Mouse (Mus musculus) megakaryocyte-erythroid progenitor cell, adult 5-6 weeks (primary cell): ENCODE data around the gene Brd3. TPM values are rescaled to one million over a fixed set of nuclear protein-coding genes. Genes with fewer than 3 reads are reported as not detected.
"Not testable (repeated sequence)": the region's sequence is repeated elsewhere in the genome, so short reads cannot be mapped to it uniquely, and the experiment has no call there.

Source experiments
- ATAC-seq: replicated peaks from 2 replicates; pipeline ENCODE4 v1.8.0; 2016; ENCODE audit warnings: mild to moderate bottlenecking, inconsistent platforms; ENCODE audit not compliant: severe bottlenecking, poor library complexity, low FRiP score, low TSS enrichment
- total RNA-seq, 2 experiments: library from RNA; stranded (forward) in 1 of 2; stranded (reverse) in 1 of 2; fragments of 200-1000, 215-1000 nt in 1 of 2; fragments of >200 nt in 1 of 2; fragmentation: Nextera tagmentation in 1 of 2; gene quantifications; 2 replicates each; pipeline ENCODE4 v1.2.3; 2014 to 2017

Brd3 gene
- total RNA-seq (2014; fragmentation: Nextera tagmentation) (57.9 and 68.7 TPM in 2 replicates), total RNA-seq (2017) (23.5 and 40.9 TPM in 2 replicates)

DNA sequence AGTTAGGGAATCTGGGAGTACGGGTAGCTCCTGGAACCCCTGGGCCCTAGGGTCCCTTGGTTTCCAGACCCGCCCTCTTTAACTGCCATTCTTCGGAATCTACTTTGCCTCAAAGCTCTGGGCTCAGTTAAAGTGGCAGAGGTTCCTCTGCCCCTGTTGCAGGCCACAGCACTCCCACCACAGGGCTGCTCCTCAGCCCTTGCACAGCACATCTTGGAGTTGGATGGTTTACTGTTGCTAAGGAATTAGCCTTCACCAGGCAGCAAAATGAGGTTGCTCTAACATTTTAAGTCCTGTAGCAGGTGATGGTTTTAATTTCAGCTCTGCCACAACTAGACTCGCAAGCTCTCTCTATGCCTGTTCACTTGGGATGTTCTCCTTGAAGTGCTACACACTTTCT is at the start of gene Brd3:
Gene Brd3 (minus strand): TSS at position 101 of the 400 bp plus-strand sequence.
- no peak for ATAC-seq

DNA sequence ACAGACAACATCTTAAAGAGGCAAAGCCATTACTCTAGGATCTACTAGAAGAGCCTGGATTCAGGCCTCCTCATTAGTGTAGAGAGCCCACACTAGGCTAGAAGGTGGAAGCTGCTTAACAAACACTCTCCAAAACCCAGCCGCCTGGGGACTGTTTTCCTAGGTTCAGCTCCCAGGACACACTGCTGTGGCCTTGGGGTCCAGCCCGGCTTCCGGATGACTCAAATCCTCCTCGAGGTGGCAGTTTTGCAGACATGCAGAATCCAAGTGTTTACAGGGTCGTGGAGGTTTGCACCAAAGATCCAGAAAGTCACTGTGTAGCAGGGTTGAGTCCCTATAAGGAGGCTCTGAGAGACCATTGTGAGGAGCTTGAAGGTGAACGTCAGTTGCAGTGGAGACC is 49.5 kb upstream of the Brd3 start:
- ATAC-seq, result no peak

DNA sequence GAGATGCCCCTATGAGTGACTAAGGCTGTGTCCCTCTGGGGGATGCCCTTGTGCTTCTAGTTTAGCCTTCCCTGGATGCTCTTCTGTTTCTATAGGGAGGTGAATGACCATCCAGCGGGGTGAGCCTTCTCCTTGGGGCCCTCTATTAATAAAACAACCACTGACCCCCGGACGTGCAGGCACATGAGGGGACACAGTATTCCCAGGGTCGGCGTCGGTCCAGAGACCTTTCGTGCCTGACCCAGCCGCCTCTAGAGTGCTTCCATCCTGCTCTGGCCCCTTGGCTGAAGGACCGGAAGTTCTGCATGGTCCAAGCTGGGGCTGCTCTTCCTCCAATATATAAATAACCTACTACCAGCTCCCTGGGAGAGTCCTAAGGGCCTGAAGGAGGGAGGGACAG is 46.8 kb upstream of the Brd3 start:
- no peak for ATAC-seq

DNA sequence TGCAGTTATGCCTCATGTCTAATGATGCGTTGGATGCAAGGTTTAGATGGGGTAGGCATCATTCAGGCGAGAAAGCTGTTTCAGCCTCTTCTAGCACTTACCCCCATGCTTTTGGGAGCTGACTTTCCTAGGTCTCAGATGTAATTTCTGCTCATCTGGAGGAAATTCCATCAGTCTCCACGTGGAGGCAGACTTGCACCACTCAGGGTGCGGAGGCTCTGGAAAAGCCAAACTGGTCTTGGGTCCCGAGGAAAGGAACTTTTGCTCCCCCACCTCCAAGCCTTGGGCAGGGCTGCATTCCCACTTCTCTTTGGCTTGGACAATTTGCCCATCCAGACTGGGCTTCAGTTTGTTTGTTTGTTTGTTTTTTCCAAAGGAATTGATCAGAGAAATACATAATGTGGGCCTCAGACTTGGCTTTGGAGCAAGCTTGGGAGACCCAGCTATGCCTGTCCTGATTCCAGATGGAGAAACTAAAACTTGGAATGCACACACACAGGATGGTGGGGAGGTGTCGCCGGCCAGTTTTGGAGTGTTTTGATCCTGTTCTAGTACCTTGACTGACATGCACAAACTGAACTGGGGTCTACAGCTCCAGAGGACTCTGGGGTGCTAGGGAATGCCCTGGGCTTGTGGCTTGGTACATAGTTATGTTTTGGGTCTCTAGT is 45.3 kb upstream of the Brd3 start:
- ATAC-seq, result peak; percentile 68; the same call in 1 of the 2 replicates

DNA sequence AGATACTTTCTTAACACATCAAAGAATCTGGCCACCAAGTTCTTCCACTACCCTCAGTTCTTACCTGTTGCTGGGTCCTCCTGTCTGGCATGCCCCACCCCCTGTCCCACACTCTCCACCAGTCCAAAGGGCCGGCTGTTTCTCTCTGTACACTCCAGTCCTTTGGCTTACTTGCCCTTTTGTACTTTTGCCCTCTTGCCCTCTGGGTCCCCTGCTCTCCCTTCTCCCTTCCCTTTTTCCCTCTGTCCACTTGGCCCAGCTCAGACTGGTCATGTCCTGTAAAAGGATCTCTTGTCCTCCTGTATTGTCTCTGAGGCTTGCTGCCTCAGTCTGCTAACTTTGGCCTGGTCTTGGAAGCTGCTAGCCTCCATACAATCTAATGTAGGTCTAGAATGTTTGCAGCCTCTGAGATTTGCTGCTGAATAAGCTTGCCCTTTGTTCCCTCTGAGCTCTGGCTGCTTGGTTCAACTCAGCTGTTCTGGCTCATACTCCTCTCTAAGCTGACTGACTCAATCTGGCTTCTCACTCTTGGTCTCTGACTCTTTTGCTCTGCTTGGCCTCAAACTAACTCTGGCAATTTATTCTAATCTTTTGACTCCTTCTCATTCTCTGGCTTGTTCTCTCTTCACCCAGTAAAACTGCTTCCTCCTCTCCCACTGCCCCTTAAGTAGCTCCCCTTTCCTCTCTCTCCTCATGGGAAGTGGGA is 41.4 kb upstream of the Brd3 start:
- ATAC-seq, result no peak

DNA sequence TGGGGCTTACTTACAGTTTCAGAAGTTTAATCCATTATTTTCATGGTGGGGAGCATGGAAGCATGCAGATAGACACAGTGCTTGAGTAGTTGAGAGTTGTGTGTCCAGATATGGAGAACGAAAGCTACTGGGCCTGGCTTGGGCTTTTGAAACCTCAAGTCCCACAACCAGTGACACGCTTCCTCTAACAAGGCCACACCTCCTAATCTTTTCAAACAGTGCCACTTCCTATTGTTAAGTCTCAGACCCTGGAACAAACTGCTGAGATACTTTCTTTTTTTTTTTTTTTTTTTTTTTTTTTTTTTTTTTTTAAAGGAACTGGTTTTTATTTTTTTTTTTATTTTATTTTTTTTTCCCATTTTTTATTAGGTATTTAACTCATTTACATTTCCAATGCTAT is 40.5 kb upstream of the Brd3 start:
- no peak for ATAC-seq

DNA sequence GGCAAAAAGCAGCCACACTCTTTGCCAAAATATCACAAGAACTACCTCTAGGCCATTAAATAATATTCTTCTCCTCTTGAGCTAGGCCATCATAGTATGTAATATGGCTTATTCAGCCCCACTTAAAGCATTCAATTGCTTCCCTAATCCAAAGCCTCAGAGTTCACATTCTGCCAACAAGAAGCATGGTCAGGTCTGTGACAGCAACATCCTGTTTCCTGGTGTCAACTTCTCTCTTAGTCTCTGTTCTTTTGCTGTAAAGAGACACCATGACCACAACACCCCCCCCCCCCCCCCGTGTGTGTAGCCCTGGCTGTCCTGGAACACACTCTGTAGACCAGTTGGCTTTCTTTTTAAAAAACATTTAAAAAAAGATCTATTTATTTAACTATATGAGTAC is 39.9 kb upstream of the Brd3 start:
- no peak for ATAC-seq

DNA sequence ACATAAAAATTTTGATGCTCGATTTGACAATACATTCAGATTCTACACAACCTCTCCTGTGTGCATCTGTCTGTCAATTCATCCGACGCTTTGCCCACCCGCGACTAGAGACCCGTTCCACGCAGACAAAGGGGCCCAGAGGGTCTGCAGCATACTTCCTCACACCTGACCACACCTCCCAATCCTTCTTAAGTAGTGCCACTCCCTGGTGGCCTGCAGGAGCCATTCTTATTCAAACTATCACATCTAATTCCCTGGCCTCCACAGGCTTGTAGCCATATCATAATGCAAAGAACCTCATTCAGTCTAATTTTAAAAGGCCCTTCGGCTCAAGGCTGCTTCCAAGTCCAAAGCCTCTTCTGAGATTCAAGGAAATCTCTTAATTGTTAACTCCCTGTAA is 38.6 kb upstream of the Brd3 start:
- ATAC-seq, result not testable (repeated sequence)

DNA sequence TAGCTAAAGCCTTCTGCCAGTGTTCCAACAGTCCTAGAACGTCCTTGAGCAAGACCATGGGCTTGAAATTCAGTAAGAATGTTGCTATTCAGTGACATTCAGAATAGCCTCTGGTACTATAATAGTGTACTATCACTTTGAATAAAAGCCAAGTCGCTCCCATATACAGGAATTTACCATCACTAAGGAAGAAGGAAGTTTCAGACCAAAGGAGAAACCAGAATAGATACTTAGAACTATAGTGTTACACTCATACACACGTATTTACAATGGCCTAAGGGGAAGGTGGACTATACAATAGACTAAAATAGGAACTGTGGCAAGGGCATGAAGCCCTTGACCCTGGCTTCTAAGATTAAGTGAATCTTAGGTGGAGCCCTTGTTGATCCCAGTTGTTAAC is 38.1 kb upstream of the Brd3 start:
- ATAC-seq, result not testable (repeated sequence)

DNA sequence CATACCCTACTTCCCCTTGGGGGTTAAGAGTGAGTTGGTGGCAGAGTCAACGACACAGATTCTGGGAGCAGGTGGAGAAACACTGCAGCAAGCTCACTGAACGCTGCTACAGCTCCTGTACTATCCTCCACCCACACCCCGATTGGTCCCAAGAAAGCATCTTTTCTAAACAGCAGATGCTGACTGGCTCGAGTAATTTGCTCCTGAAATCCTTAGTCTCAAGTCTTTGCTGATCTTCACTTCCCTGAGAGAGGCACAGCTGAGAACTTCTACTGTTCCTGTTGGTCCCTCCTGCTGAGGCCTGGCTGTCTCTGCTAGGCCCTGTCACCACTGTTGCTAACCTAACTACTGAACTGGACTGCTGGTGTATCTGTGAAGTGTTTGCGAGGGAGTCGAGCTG is 37.2 kb upstream of the Brd3 start:
- no peak for ATAC-seq

DNA sequence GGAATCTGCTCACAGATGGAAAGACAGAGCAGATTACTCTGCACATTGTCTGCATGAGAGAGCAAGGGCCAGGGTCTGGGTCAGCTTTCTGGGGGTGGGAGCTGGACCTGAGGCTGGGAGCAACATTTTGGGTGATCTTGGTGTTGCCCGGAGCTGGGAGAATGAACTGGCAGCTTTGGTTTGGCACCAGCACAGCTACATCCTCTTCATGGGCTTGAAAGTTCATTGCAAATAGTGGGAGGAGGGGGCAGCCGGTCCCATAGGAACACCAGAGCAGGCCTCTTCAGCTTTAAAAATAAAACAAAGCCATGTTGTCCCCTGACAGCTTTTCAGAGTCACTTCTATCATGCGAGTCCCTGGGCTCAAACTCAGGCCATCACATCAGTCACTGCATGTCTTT is 33.8 kb upstream of the Brd3 start:
- no peak for ATAC-seq

DNA sequence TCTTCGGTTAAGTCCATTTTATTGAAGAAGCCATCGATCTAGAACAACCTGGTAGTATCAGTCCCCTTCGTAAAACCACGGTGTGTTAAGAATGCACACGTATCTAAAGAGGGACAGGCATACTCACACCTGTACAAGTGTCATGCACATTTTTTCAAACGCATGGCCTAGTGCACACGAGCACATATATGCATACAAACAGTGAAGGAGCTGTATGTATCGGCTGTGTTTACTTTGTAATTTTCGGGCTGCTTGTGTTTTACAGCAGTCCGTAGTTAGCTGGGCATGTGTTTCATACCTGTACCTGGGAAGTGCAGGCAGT is 33.0 kb upstream of the Brd3 start:
- peak; percentile 27; the same call in 1 of the 2 replicates for ATAC-seq

DNA sequence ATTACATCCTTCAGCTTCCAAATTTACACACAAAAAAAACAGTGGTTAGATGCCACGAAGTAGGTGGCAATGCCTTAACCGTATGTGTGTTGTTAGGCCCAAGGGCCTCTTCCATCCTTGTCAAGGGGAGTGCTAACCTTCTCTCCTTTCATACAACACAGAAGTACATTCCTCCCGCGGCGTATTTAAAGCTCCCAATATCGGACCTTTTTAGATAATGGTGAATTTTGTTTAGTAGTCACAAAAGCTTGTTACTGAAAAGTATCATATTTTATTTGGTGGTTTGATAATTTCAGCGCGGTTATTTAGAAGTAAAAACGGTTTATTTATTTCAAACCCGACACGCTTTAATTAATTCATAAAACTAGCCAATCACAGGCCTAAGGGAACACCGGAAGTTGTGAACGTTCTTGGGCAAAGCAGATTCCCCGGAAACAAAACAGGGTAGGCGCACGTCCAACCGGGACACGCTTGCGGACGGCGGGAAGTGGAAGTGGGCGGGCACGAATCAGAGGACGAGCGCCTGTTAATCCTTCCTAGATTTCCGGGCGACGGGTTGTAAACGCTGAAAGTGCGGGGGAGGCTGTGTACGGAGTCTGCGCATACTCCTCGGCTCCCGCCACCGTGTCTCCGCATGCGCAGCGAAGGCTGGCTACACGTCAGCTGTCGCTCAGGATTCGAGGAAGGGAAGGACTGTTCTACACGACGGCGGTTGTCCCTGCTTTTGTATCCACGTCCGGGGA is 32.5 kb upstream of the Brd3 start:
- ATAC-seq, result peak; percentile 95

DNA sequence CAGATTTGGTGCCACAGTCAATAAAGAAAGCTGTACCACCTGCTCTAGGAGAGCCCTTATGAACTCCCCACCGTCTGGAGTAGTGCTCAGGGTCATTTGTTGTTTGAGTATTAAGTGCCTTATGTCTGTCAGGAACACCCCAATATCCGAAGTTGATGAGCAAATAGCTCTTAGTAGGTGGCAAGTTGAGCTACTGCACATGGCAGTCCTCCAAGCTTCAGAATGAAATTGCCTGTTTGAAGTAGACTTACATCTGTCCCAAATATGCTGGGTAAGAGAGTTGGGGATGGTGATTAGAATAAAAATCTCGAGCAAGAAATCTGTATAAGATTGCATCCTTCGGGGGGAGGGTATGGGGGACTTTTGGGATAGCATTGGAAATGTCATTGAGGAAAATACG is 31.9 kb upstream of the Brd3 start:
- ATAC-seq, result no peak

DNA sequence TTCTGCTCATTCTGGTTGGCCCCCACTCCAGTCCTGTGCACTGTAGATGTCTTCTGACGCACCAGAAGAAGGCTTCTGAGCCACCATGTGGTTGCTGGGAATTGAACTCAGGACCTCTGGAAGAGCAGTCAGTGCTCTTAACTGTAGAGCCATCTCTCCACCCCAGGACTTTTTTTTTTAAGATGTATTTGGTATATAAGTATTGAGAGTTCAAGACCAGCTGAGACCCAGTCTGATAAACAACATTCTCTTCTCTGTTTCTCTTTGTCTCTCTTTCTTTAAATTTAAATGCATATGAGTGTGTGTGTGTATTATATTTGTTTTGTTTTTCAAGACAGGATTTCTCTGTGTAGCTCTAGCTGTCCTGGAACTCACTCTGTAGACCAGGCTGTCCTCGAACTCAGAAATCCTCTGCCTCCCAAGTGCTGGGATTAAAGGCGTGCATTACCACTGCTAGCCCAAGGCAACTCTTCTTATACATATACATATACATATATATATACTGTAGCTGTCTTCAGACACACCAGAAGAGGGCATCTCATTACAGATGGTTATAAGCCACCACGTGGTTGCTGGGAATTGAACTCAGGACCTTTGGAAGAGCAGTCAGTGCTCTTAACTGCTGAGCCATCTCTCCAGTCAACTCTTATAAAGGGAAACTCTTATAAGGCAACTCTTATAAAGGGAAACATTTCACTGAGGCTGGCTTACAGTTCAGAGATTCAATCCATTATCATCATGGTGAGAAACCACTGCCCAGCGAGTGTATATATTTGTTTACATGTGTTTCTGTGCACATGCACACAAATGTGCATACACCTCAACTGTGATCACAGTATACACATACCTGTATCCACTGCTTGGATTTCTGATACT is 31.2 kb upstream of the Brd3 start:
- not testable (repeated sequence) for ATAC-seq

DNA sequence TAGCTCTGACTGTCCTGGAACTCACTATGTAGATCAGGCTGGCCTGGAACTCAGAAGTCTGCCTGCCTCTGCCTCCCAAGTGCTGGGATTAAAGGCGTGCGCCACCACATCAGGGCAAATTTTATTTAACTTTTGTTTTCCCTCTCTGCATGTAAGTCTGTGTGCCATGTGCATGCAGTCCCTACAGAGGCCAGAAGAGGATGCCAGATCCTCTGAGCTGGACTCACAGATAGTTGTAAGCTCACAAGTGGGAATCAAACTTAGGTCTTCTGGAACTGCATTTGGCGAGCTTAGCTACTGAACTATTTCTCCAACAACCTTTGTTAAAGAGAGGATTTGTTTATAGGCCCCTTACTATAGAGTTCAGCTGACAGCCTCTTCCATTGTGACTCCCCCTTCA is 10.8 kb upstream of the Brd3 start:
- no peak for ATAC-seq

DNA sequence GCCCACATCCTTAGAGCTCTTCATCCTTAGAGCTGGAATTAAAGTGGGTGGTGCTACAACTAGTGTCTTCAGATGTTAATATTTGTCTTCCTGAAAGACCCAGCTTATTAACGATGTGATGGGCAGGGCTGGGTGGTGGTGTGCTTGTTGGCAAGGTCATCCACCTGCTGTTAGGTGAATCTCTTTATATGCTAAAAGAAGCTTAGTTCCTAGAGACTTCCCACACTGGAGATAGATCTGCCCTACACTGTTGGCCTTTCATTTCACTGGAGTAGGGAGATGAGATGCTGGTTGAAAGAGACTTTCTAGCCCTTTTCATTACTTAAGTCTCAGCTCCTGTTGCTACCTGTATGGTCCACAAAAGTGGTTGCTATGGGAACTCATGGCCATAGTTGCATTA is 8.8 kb upstream of the Brd3 start:
- no peak for ATAC-seq

DNA sequence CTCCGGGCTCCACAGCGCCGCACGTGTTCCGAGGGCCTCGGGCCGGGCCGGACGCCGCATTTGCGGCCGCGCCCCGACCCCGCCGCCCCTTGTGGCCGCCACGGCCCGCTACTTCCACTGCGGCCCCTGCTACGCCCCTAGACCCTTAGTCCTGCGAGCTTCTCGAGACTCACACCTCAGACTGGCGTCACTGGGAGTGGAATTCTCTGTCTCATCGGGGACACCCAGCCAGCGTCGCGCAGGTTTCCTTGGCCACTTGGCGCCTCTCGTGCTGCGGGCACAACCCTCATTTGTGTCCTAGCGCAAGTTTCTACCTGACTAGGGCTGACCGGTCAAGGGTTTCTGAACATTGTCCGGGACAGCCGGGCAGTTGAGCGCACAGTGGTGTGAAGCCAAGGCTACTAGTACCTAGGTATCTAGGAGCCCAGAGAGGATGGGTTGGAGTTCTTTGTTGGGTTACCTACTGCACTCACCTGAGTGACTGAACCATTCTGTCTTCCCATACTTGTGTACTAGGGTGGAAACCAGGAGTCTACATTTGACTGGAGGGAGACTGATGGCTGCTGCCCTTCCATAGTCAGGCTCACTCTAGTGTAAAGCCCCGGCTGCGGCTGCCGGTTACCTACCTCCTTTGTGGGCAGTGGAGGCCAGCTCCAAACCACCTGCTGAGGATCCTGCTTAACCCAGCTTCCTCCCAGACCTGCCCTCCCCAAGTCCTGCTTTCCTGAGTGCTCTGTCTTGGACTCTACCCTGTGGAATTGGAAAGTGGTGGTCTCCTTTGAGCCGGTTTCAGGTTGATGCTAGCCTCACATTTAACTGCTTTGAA is 8.1 kb upstream of the Brd3 start:
- ATAC-seq, result 0 out of 2 replicates have a peak, but pooled peaks have one; percentile 15
